Mouse (Mus musculus) forebrain, embryonic 14.5 days (tissue): ENCODE measurements around the gene Cass4. TPM values are rescaled to one million over a fixed set of nuclear protein-coding genes. Genes with fewer than 3 reads are reported as not detected.

Source experiments
- ATAC-seq: fragments of 200-750 bp; cut with Nextera tagmentation; 2 replicates; pipeline ENCODE4 v1.8.0; 2017; ENCODE audit warnings: mild to moderate bottlenecking, moderate library complexity
- DNase-seq: peaks from one replicate; pipeline ENCODE4 v3.0.0-alpha.2; 2015; ENCODE audit warnings: low spot score
- H3K27ac ChIP-seq: fragments of 300-500 bp; sonication (generic); 2 replicates; pipeline ENCODE4 v1.5.1; 2014; ENCODE audit warnings: low read depth, mild to moderate bottlenecking, control low read depth, low read length, moderate library complexity
- H3K27me3 ChIP-seq: fragments of 300-500 bp; sonication (generic); replicated peaks from 2 replicates; pipeline ENCODE4 v1.6.1; 2014; ENCODE audit warnings: low read length, control low read depth, mixed read lengths; ENCODE audit not compliant: control insufficient read depth, insufficient read depth
- H3K36me3 ChIP-seq: fragments of 300-500 bp; sonication (generic); 2 replicates; pipeline ENCODE4 v1.6.1; 2014; ENCODE audit warnings: low read length, control low read depth; ENCODE audit not compliant: control insufficient read depth, insufficient read depth
- H3K4me1 ChIP-seq: fragments of 300-500 bp; sonication (generic); 2 replicates; pipeline ENCODE4 v1.6.1; 2014; ENCODE audit warnings: antibody characterized with exemption, low read length, control low read depth; ENCODE audit not compliant: control insufficient read depth, insufficient read depth
- H3K4me2 ChIP-seq: fragments of 300-500 bp; sonication (generic); 2 replicates; pipeline ENCODE4 v1.6.1; 2014; ENCODE audit warnings: mild to moderate bottlenecking, control low read depth, low read length
- H3K4me3 ChIP-seq: fragments of 300-500 bp; sonication (generic); 2 replicates; pipeline ENCODE4 v1.5.1; 2014; ENCODE audit warnings: low read depth, low read length, control low read depth
- H3K9ac ChIP-seq: fragments of 300-500 bp; sonication (generic); 2 replicates; pipeline ENCODE4 v1.6.1; 2014; ENCODE audit warnings: mild to moderate bottlenecking, low read length, control low read depth, moderate library complexity
- H3K9me3 ChIP-seq: fragments of 300-500 bp; sonication (generic); replicated peaks from 2 replicates; pipeline ENCODE4 v1.6.1; 2016; ENCODE audit warnings: low read length, control low read depth, mixed read lengths; ENCODE audit not compliant: control insufficient read depth
- WGBS: fragments of 180-500 bp; shearing (Covaris S2); extraction: QIAGEN DNeasy Blood & Tissue Kit; methylation state at CpG from one replicate; pipeline ENCODE4 v1.1.7; 2014; 5-methylcytosine and 5-hydroxymethylcytosine counted together
- polyA plus RNA-seq: library from polyadenylated mRNA; unstranded; fragments of >200 nt; fragmentation: Nextera tagmentation; extraction: Ambion mirVana; gene quantifications from 2 replicates; pipeline ENCODE4 v1.2.1, GENCODE M21; 2014

Cass4 gene
- polyA plus RNA-seq, 1 experiment from 2014 or later = 0.10 TPM

DNA sequence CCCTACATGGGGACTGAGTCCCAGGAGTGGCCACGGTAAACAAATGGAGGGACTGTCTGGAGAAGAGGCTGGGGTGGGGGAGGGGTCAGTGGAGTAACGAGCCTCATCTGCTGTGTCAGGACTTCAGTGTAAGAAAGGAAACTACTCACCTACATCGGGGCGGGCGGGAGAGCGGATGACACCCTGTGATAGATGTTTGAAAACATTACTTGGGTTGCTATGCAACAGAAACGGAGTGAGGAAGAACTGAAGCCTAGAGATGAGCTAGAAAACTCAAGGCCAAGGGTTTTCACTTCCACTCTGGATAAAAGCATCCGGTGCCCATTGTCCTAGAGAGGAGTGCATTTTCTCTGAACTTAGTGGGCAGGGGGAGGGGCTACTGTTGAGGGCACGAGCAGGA is 6.3 kb downstream of the Cass4 start:
- H3K36me3 ChIP-seq = no peaks in the 10 kb centered on the region
- H3K9me3 ChIP-seq = no peaks in the 10 kb centered on the region
- H3K27ac ChIP-seq = no peak overlapping the region
- no peaks in the 10 kb centered on the region for H3K27me3 ChIP-seq
- H3K4me2 ChIP-seq = no peak overlapping the region
- H3K4me3 ChIP-seq = no peak overlapping the region
- ATAC-seq (no peak), DNase-seq (peak; percentile 9)
- no peaks in the 10 kb centered on the region; the same call in 1 of the 2 replicates for H3K4me1 ChIP-seq
- H3K9ac ChIP-seq = no peak overlapping the region
- WGBS = 52% methylated on average over 9 of the region's 9 CpGs

GRCm38 (mm10) chr2:172401116-172401825 is 7.7 kb downstream of the Cass4 start:
- H3K9me3 ChIP-seq = no peaks in the 10 kb centered on the region
- no peaks in the 10 kb centered on the region; the same call in 1 of the 2 replicates for H3K4me1 ChIP-seq
- H3K9ac ChIP-seq = no peak overlapping the region
- no peak overlapping the region for H3K4me2 ChIP-seq
- ATAC-seq (no peak), DNase-seq (no peak)
- WGBS = 79% methylated on average over 13 of the region's 13 CpGs
- no peaks in the 10 kb centered on the region for H3K36me3 ChIP-seq
- H3K27me3 ChIP-seq = no peaks in the 10 kb centered on the region
- H3K4me3 ChIP-seq = no peak overlapping the region
- no peak overlapping the region for H3K27ac ChIP-seq

DNA sequence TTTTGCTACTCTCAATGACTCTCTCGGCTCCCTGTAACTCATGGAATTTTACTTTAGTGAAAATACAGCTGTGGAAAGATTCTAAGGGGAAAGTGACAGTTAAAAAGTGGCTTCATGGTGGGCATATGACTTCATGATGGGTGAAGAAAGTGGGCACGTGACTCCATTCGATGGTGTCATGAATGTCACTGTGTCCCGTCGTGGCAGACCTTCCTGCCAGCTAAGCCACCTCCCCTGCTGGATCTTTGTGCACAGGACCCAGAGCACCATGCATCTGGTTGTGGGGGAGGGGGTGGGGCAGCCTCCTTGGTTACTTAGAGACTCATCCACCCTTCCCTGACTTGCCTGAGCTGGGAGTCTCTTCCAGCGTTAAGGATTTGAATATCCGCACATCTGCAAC is 10.6 kb downstream of the Cass4 start:
- Histone ChIP-seq H3K36me3 (no peaks in the 10 kb centered on the region), H3K4me1 (no peaks in the 10 kb centered on the region; the same call in 1 of the 2 replicates), H3K4me3 (no peak overlapping the region), H3K9me3 (no peaks in the 10 kb centered on the region), H3K27ac (no peak overlapping the region), H3K4me2 (no peak overlapping the region), H3K27me3 (no peaks in the 10 kb centered on the region), H3K9ac (no peak overlapping the region)
- ATAC-seq = no peak
- 65% methylated on average over 7 of the region's 7 CpGs for WGBS
- DNase-seq = no peak

DNA sequence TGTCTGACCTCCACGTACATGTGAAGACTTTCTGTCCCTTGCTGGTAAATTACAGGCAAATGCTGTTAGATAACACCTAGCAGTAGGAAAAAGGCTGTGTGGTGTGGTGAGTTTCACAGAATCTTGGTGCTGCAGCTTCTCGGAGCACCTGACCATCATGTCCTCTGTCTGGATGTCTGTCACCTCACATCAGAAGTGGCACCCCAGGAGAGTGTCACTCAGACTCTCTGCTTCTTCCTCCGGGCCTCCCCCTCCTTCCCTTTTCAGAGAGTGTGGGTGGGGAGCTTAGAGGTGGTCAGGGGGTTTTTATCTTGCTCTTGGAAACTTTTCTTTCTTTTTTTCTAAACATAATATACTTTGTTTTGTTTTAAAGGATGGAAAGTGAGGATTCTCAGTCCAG is 11.4 kb downstream of the Cass4 start:
- Histone ChIP-seq H3K4me3 (no peak overlapping the region), H3K4me2 (no peak overlapping the region), H3K36me3 (no peaks in the 10 kb centered on the region), H3K9ac (no peak overlapping the region), H3K27ac (no peak overlapping the region), H3K27me3 (no peaks in the 10 kb centered on the region), H3K9me3 (no peaks in the 10 kb centered on the region), H3K4me1 (no peaks in the 10 kb centered on the region; the same call in 1 of the 2 replicates)
- DNase-seq = no peak
- no peak for ATAC-seq
- WGBS = 83% methylated on average over 3 of the region's 3 CpGs

GRCm38 (mm10) chr2:172406173-172406572 is 12.6 kb downstream of the Cass4 start:
- no peaks in the 10 kb centered on the region for H3K4me1 ChIP-seq
- no peak overlapping the region for H3K9ac ChIP-seq
- H3K27ac ChIP-seq = no peak overlapping the region
- no peaks in the 10 kb centered on the region for H3K27me3 ChIP-seq
- H3K4me3 ChIP-seq = no peak overlapping the region
- H3K4me2 ChIP-seq = no peak overlapping the region
- DNase-seq (no peak), ATAC-seq (no peak)
- no peaks in the 10 kb centered on the region for H3K9me3 ChIP-seq
- 85% methylated on average over 4 of the region's 4 CpGs for WGBS
- H3K36me3 ChIP-seq = no peaks in the 10 kb centered on the region

DNA sequence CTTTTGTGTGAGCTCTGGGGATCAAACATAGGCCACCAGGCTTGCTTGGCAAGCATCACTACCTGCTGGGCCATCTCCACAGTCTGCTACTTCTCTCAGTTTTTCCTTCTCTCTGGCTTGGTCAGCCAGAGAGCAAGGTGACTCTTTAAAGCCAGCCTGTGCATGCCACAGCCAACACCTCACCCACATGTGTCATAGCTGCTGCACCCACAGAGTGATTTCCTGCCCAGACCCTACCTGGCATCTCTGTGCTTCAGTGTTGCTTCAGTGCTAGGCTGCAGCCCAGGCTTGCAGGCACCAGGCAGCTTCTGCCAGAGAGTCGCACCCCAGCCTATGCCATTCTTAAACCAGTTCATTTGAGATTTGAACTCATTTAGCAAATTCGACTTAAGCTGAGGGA is 13.9 kb downstream of the Cass4 start:
- H3K27me3 ChIP-seq = no peaks in the 10 kb centered on the region
- no peak for ATAC-seq
- H3K9ac ChIP-seq = no peak overlapping the region
- H3K27ac ChIP-seq = no peak overlapping the region
- H3K9me3 ChIP-seq = no peaks in the 10 kb centered on the region
- no peak overlapping the region for H3K4me2 ChIP-seq
- WGBS = 72% methylated on average over 2 of the region's 2 CpGs
- no peaks in the 10 kb centered on the region for H3K36me3 ChIP-seq
- H3K4me3 ChIP-seq = no peak overlapping the region
- DNase-seq = no peak
- H3K4me1 ChIP-seq = no peaks in the 10 kb centered on the region

GRCm38 (mm10) chr2:172410686-172411085 is 17.1 kb downstream of the Cass4 start:
- H3K27ac ChIP-seq = no peak overlapping the region
- H3K9ac ChIP-seq = no peak overlapping the region
- 80% methylated on average over 2 of the region's 2 CpGs for WGBS
- H3K4me1 ChIP-seq = no peaks in the 10 kb centered on the region
- ATAC-seq = no peak
- DNase-seq = no peak
- H3K36me3 ChIP-seq = no peaks in the 10 kb centered on the region
- no peaks in the 10 kb centered on the region for H3K9me3 ChIP-seq
- no peaks in the 10 kb centered on the region for H3K27me3 ChIP-seq
- H3K4me2 ChIP-seq = no peak overlapping the region
- no peak overlapping the region for H3K4me3 ChIP-seq

DNA sequence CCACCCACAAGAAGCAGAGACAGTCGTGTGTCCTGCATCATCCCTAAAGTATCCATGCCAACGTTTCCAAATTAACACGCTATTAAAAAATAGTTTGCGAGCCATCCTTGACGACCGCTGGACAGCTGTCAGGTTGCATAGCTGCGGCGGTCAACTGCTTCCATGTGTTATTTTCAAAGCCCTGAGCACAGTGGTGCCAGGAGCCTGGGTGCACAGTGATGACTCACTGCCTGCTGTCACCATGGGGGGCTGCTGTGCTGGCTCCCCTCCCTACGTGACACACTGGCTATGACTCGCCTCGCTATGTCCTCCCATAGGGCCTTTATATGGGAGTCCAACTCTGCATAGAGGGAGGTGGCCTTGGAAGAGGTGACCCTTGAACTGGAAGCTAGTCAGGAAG is 17.5 kb downstream of the Cass4 start:
- Histone ChIP-seq H3K36me3 (no peaks in the 10 kb centered on the region), H3K4me1 (no peaks in the 10 kb centered on the region), H3K27ac (no peak overlapping the region), H3K27me3 (no peaks in the 10 kb centered on the region), H3K9ac (no peak overlapping the region), H3K4me3 (no peak overlapping the region), H3K4me2 (no peak overlapping the region), H3K9me3 (no peaks in the 10 kb centered on the region)
- DNase-seq (no peak), ATAC-seq (no peak)
- WGBS = 85% methylated on average over 11 of the region's 11 CpGs

DNA sequence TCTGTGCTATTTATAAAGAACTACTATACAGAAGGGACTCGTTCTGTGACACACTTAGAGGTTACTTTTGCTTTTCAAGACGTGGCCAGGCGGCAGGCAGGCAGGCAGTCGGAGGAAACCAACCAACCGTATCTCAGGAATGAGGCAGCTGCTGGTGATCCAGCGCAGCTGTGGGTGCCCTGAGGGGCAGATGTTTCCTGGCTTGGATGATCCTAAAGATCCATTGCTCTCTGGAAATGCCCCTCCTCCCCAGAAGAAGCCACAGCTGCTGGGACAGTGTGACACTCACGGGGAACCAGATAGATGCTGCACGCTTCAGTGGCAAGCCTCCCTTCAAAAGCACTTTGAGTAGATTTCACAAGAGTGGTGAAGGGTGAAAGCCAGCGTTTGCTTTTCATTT is 18.9 kb downstream of the Cass4 start:
- H3K9ac ChIP-seq = no peak overlapping the region
- no peaks in the 10 kb centered on the region for H3K36me3 ChIP-seq
- 12% methylated on average over 9 of the region's 9 CpGs for WGBS
- ATAC-seq (no peak), DNase-seq (peak; percentile 10)
- no peaks in the 10 kb centered on the region for H3K27me3 ChIP-seq
- H3K4me1 ChIP-seq = no peaks in the 10 kb centered on the region
- H3K9me3 ChIP-seq = no peaks in the 10 kb centered on the region
- H3K4me2 ChIP-seq = no peak overlapping the region
- no peak overlapping the region for H3K27ac ChIP-seq
- H3K4me3 ChIP-seq = no peak overlapping the region
